Mouse (Mus musculus): ENCODE measurements at regions not wholly inside any gene's neighbourhood (a gene's known extent, or its start where the extent isn't known, plus 50 kb on each side); places are given as distances from the start of the nearest gene placed in this dataset.

DNA sequence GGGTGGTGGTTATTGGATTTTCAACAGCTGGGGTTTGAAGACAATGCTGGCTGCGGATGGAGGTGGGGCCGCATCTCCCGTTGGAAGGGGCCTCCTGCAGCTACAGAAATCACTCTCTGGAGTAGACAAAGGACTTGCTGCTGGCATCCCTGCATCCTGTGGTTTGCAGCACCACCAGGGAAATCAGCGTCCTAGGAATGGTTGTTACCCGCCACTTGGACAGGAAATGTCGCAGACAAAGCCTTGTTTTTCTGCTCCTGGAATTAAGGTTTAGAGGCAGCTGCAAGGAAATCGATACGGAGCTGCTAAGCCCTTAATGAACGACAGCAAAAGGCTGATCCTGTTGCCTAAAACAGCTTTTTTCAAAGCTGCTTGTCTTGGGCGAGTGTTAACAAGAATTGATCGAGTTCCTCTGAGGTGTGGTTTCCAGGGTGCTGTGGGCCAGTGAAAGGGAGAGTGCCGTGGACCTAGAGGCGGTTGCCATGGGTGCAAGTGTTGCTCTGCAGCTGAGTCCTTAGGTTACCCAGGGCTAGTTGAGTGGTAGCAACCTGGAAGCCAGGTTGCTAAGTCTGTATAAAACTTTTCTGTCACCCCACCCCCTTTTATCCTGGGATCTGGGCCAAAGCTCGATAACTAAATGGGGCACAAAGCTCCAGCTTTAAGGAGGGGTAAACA, 230.6 kb upstream of the Chd6 start:
- DNase-seq, result no peak

DNA sequence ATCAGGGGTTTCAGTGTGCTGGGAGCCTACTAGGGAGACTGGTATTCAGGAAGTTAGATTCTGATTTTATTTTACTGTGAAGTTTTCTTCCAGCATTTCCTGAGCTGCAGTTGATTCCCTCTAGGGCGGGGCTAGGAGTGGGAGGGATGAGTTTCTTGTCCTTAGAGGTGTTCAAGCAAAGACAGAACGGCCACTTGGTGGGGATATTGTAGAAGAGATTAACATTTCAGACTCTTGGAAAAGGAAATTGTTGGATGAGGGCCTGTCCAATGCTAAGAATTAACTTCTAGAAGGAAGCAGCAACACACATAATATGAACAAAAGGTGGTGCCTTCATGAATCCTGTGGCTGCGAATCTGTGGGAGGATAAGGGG, 230.1 kb upstream of the Chd6 start:
- DNase-seq, result no peak

DNA sequence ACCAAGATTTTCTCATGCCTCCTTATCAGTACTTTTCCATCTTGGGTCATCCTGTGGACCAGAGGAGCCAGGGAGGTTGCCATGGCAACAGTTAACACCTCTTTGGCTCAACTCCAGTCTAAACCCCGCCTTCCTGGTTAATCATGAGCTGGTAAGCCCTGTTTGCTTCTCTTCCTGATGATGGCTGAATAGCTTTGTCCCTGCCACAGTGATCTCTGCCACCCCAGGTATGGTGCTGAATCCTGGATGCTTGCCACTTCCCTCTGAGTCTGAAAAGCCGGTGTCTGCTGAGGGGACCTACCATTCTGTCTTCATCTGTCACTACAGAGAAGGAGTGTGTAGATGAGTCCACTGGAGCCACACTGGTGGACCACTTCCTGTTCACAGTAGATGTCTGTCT, 223.8 kb upstream of the Chd6 start:
- DNase-seq, result no peak

DNA sequence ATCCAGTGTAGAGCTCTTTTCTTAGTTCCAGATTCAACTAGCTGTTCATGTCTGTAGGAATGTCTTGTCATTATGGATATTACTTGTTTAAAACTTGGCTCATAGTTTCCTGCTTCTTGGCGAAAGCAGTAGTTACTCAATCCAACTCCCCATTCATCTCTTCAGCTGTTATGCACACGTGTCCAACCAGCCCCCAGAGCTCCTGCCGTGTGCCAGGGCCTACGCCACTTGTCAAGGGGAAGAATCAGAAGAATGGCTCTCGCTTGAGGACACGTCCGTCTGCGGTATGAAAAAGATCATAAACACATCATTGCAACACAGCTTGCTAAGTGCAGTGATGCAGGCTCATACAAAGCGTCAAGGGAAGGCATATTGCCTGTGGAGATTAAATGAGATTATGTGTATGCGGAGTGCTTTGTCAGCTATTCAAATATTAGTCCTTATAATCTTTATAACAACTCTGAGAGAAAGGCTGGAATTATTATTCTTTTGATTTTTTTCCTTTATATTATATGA, 223.0 kb upstream of the Chd6 start:
- no peak for DNase-seq

DNA sequence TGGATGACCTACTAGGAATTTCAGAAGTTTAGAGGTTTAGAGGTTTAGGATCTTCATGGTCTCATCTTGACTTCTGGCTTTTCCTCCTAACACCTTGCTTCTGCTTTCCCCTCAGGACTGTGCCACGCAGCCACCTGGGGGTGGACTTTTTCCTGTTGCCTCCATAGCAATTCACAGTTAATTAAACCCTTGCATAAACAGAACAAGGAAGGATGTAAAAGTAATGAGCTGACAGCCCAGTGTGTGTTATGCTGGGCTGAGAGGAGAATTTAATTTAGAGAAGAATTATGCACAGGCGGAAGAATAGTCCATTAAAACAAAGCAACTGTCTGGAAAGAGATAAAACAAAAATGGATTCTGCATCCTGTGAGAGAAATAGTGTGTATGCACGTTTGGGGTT, 193.9 kb upstream of the Chd6 start:
- no peak for DNase-seq

DNA sequence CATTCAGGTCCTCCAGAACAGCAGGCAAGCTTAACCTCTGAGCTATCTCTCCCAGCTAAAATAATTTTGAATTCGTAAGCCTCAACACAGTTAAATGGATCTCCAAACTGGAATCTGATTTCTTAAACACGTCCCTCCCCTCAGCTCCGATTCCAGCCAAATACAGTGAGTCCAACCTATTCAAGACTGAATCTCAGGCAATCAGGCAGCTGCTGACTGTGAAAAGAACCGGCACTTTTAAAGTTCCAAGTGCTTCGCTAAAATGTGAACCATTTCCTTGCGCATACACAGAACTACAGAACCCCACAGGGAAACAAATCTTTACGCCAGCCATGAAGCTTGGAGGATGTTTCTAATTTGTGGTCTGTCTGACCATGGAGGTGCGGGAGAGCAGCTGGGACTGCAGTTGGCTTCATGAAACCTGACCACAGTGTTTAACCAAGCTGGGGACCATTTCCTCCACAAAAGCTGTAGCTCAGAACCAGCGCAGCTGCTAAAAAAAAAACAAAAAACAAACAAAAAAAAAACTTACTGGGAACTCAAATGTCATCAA, 160.1 kb upstream of the Chd6 start:
- no peak for DNase-seq

DNA sequence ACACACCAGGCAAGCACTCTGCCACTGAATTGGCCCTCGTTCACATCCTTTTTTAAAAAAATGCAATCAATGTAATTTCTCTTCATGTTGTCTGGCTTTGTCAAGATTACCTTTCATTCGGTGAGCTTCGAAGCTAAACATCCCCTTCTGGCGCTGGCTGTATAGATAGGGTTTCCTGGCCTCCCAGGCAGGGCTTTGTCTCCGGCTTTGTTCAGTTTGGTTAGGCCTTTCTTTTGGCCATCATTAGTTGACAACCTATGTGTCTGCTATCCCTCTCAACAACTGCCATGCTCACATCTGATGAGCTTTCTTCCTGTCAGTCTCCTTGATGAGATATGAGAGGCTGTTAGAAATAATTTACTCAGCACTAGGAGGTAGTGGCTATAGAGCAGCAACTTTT, 157.6 kb upstream of the Chd6 start:
- no peak for DNase-seq

DNA sequence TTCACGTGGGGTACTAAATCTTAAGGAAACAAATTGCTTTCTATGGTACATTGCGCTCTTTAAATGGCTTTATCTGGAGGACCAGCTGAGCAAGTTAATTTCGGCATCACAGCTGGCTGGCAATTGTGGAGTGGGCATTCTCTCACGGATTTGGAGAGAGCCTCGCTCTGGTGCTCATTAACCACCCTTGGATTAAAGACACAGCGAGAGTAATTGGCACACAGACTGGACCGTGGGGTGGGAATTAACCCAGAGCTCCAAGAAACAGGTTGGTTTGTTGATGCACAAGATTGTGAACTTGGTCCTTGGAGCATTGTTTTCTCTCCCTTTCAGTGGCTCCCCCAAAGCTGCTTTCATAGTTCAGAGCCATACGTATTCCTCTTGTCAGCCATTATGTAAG, 156.3 kb upstream of the Chd6 start:
- DNase-seq, result no peak

DNA sequence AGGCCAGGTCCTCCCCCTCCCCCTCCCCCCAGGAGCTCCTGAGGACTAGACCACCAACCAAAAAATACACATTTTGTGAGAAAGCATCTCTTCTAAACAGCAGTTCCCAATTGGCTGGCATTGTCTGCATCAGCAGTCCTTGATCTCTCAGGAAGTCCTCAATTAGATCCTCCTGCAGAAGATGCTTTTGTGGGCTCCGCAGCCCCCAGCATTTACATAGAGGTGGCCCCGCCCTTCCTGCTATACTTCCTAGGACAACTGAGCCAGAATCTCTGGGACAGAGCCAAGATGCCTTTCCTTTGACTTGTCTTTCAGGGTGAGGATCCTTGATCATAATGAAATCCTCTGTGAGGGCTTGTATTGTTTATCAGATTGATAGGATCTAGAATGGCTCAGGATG, 143.9 kb upstream of the Chd6 start:
- no peak for DNase-seq

DNA sequence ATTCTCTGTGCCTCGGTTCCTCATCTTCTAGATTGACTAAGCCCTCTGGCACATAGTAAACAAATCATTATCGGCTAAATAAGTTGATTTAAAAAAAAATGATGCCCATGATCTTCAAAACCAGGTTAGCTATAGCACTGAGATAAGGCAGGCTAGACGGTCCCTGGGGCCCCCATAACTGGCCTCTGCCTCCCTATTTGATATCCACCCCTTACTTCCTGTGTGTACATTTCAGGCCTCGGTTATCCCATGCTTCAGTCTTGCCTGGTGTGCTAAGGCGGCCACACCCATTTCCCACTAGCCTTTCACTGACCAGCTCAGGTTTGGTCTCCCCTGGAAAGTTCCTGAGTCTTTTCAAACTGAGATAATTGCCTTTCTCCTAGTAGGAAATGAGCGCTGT, 132.8 kb upstream of the Chd6 start:
- no peak for DNase-seq

DNA sequence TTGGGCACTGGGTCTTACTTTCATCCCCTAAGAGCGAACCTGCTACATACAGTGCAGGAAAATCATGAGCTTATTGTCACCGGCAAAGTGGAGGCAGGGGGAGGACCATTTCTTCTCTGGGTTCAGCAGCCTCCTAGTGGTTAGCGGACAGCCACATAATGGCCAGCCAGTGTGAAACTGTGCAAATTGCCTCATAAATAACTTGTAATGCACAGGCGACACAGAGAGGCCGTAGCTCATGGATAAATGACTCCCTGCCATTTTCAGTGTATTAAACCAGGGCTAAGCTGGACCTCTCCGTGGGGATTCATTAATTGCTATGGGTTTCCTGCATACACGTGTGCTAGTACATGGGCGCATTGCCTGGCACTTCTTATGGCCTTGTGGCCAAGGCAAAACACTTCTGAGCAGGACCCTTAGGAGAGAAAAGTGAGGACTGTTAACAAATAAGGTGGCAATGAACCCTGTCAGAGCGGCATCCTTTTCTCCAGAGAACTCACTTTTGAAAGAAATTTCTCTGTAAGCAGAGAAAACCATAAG, 128.5 kb upstream of the Chd6 start:
- no peak for DNase-seq

DNA sequence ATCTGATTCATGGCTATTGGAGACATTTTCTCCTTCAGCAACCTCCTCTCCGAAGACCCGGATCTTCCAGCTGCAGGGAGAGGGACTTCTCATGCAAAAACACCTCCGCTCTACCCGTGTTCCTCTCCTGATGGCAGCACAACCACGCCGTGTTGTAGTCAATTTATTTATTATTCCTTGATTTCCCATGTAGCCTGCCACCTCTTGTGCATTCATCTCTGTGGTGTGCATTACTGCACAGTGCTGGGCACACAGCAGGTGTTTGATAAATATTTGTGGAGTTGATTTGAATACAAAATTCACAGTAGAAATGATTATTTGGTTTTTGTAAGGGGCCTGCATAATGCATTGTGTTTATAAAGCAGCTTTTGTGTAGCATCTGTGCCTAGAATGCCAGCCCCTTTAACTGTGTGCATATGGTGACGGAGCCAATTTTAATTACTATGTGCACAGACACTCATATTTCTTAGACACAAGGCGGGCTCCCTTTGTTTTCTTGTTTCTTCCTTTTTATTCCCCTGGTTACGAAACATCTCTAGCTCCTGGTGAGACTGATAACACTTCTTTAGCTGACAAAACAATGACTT, 124.4 kb upstream of the Chd6 start:
- DNase-seq, result no peak

DNA sequence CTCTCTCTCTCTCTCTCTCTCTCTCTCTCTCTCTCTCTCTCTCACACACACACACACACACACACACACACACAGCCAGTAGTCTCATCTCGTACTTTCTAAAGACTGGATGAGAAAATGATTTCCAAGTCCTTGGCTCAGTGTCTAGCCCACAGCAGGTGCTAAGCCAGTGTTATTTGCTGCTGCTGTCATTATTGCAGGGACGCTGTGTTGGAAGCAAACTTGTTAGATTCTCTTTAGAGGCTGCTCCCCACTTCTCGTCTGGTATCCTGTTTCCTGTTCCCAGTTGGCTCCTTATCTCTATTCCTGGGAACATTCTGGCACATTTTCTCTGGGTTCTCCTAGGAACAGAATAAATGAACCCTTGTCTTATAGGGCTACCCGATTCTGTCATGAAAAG, 122.5 kb upstream of the Chd6 start:
- DNase-seq, result no peak

DNA sequence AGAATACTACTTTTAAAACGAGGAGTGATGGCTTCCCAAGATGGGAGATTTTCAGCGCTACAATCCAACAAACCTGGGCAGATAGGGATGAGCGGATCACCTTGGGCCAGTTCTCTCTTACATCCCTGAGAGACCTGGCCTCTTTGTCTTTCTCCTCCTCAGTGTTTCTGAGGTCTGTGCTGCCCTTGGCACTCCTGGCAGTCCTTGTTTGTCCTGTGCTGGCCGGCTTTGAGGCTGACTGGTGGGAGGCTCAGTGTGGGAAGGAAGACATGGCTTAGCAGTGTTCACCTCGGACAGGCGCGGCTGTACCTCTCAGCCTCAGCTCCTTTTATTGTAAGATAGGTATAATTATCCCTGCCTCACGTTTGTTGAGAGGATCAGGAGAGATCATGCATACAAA, 106.9 kb upstream of the Chd6 start:
- DNase-seq, result no peak

DNA sequence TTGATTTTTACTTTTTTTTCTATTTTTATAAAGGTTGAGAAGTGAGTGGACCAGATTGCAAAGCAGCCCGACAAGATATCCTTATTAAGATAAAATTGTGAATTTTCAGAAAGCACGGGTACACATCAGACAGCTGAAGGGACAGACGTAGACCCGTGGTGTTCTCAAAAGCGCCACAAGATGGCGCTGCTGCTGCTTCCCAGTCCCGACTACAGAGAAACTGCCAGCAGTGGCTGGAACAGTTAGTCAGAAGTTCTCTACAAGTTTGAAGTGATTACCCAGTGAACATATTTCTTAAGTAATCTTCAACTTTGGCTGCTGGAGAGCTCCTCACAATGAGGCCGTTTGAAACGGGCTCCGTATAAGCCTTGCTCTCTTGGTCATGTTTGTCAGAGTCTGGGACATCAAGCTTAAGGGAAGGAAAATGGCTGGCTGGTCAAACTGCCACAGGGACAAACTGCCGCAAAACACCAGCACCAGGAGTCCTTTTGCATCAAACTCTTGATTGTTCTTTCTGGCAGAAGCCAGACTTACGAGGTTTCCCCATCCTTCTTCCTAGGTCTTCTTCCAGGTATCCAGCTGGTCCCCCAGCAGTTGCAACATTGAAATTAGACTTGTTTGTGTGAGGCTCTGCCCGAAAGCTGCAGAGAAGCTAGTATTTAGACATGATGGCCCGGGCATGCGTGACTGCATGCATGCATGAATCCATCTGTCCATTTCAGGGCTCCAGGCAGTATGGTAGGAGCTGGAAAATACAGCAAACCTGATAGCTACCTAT, 106.0 kb upstream of the Chd6 start:
- peak; percentile 72 to 81 for DNase-seq

DNA sequence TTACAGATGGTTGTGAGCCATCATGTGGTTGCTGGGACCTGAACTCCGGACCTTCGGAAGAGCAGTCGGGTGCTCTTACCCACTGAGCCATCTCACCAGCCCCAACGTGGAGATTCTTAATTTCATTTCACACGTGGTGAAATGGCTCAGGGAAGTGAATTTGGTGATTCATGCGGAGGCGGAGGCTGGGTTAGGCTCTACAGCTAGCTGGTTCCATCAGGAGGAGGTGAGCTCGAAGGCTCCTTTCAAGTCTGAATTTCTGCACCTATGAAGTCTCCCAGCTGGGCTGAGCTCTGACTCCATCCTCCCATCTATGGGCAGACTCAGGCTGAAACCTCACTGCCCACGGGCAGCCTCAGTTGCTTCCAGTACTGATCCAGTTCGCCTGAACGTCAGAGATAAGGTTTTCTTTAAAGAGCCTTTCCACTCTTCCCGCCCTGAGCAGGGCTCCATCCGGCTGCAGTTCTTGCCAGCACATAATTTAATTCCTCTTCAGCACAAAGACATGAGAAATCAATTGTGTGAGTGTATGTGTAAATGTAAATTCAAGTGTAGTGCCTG, 103.5 kb upstream of the Chd6 start:
- DNase-seq, result no peak

DNA sequence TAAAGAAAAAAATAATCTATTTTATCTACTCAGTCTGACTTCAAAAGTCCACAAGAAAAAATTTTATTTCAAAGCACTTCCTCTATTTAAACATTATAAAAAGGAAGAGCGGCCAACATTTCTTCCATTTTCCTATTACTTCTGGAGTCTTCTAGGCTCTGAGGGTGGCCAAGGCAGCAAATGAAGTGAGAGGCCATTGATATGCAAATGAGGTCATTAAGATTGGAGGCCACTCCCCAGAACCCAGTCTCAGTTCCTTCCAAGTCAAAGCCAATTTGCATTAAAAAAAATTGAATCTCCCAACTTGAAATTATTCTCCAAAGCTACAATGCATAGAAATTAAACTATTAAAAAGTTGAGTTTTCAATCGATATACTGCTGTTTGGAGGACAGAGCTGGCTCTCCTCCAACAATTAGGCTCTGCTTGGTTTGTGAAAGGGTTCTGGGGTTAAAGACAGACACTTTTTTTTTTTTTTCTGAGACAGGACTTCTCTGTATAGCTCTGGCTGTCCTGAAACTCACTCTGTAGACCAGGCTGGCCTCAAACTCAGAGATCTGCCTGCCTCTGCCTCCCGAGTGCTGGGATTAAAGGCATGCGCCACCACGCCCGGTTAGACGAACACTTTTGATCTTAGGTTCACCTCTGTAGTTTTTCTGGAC, 88.0 kb upstream of the Chd6 start:
- DNase-seq, result no peak

DNA sequence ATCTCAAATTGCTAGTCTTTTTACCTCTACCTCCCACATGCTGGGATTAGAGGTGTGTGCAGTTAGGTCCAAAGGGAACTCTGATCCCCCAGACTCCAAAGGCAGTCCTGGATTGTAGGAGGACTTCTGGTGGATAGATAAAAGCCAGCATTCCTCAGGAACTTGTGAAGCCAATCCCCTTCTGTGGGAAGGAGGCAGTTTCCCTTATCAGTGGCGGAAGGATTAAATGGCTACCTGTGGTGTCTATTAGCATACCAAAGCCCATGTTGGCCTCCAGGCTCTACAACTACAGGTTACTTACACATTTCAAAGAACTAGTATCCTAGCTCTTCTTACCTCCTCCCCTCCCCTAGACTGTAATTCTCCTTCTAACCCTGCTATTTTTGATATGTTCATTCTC, 78.6 kb upstream of the Chd6 start:
- no peak for DNase-seq

DNA sequence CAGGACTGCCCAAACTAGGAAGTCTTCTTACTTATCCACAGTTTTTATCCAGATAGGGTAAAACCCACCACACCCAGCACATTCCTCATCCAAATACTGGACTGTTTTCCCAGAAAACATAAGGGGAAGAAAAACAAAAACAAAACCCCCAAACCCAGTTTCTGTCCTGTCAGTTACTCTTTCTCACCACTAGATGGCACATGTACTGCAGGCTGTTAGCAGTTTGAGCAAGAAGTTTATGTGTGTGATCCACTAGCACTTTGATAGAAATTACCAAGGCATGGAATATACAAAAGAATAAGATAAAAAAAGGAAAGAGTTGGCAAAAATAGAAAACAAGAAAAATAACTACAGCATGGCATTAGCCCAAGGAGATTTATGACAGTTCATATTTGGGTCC, 76.2 kb upstream of the Chd6 start:
- no peak for DNase-seq

DNA sequence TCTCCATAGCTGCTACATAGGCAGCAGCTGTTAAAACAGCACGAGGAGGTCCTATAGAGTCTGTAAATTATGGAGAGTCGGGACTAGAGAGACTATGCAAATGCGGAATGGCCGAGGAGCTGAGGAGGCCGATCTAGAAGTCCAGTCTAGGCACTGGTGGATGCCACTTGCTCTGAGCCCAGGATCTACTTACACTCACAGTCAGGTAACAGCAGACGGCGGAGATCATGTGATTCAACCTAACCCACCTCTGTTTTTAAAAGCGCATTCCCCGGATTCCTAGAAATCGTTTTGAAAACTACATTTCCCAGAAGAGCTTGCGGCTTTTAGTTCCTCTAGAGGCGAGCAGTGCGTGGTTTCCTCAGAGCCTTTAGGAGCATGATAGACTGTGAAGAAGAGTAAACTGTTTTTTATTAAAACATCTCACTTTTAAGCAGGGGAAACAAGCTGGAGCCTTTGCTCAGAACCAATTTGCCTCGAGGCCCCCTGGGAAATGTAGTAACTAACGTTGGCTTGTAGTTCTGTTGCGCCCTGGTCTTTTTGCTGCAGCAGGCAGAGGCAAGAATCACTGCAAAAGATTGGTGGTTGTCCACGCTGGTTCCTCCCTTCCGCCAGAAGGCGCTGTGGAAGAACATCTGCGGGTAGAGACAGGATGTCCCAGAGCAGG, 68.6 kb upstream of the Chd6 start:
- peak; percentile 71 to 76 for DNase-seq

DNA sequence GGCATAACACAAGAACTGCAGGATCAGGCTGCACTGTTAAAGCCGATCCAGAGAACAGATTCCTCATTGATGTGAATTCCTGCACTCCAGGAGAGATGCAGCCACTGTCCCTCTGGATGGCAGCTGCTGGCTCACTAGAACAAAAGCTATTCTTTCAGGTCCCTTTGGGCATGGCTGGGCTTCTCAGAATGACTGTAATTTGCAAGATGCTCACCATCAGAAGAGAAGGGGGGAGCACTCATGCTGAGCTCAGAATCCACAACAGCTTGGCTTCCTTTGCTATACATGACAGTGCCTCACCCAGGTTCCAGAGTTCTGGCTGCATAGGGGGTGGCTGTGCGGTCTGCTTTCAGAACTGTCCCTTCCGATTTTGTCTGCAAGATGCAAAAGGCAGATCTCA, 57.8 kb upstream of the Chd6 start:
- no peak for DNase-seq

DNA sequence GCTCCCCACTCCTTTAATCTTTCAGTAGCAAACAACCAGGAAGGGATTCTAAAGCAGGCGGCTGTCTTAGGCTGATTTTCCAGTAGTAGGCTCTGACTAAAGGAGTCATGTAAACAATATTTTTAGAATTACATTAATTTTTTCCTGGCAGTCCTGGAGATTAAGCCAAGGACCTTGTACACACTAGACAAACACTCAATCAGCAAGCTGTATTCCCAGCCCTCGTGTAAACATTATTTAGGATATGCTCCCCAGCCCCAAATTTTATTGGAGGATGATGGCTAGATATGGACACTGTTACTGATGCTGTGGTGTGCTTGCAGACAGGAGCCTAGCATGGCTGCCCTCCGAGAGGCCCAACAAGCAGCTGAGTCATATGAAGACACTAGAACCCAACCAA, 56.6 kb upstream of the Chd6 start:
- no peak for DNase-seq

Data from cerebellum, adult 18-20 months (tissue).